Mouse (Mus musculus) left cerebral cortex, postnatal 4 days (tissue): Measurements from ENCODE around the gene Pvalb. TPM values are rescaled to one million over a fixed set of nuclear protein-coding genes. Genes with fewer than 3 reads are reported as not detected.
A peak's percentile ranks its signal among the peaks of the same experiment; 100 is the strongest.

Experiments
- DNase-seq: peaks from one replicate; pipeline ENCODE4 v3.0.0-alpha.2; 2022
- intact Hi-C: fragments of 180-260 bp; cut with DNase I; formaldehyde crosslinking; loops from one replicate; pipeline ENCODE4 v1.15.1; 2025
- total RNA-seq, 2 experiments: library from RNA; stranded (reverse); gene quantifications; 2 replicates each; pipeline ENCODE4 v1.2.3; 2021

Gene Pvalb
- under 1 TPM; 0.40 to 0.89 TPM for total RNA-seq

DNA sequence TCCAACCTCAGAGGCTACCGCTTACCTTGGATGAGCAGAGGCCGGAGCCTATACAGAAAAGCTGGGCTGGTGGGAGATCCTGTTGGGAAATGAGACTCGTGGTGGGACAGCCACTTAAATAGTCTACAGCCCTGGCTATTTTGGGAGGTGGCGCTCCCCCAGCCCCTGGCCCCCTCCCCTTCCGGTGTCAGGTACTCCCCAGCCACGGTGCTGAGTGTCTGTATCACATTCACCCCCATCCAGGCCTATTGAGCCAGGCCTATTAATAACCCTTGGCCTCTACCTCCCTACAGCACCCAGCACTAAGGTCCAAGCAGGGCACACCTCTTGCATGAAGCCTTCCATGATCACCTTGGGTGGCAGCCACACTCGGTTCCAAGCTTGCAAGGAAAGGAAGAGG, at the start of gene Pvalb:
TSS of gene Pvalb (minus strand) at position 89 of the 400 bp plus-strand sequence.
- intact Hi-C loops = no loop called here
- no peak for DNase-seq

DNA sequence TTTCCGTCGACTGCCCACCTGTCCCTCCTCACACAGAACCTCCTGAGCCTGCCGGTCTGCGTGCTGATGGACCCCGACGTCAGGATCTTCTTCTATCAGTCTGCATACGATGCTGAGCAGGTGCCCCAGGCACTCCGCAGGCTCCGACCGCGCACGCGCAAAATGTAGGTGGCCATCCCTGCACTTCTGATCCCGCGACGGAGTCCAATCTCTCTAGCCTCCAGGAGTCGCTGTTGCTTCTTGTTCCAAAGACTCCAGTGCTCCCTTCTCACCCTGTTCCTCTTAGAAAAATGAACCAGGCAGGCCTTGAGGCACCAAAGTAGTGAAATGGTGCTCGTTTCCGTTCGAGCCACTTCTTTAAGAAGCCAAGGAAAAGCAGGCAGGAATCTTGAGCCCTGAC, 48.6 kb upstream of the Pvalb start:
- intact Hi-C loops = loop anchor here (5.0 kb wide), 2 partner anchors 68 to 168 kb away; no protein-coding TSS in a partner anchor

DNA sequence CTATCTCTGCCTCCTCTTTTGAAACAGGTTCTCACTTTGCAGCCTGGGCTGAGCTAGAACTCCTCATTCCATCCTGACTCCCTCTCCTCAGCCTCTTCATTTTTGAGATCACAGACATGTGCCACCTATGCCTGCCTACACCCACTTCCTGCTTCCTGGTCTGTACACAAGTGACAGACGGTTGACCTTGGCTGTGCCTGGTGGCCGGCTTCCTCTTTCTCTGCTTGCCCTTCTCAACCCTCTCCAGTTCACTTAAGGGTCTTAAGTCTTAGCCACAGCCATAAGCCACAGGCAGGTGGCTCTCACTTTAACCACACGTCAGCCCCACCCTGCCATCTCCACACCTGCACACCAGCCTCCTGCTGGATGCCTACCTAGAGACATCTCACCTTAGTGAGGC, 42.2 kb upstream of the Pvalb start:
- intact Hi-C loops = no loop called here
- DNase-seq = no peak

More for the DNA sequence above, 48.6 kb upstream of the Pvalb start:
- DNase-seq = peak; percentile 80

DNA sequence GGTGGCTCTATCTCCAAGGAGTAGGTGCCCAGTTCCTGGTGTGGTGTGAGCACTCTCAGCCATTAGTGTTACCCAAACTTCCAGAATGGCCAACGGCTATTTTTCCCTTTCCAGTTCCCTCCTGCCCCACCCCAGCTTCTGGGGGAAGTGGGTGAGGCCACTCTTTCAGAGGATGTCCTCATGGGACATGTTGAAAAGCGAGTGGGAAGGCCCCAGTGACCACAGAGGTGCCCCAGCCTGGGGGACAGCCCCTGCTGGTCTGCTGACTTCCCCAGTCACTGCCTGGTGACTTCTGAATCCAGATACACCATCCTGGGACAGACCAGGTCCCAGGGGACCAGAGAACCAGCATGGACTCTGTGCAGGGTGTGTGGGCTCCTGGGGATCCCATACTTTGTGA, 41.5 kb upstream of the Pvalb start:
- DNase-seq = no peak
- intact Hi-C loops = no loop called here

DNA sequence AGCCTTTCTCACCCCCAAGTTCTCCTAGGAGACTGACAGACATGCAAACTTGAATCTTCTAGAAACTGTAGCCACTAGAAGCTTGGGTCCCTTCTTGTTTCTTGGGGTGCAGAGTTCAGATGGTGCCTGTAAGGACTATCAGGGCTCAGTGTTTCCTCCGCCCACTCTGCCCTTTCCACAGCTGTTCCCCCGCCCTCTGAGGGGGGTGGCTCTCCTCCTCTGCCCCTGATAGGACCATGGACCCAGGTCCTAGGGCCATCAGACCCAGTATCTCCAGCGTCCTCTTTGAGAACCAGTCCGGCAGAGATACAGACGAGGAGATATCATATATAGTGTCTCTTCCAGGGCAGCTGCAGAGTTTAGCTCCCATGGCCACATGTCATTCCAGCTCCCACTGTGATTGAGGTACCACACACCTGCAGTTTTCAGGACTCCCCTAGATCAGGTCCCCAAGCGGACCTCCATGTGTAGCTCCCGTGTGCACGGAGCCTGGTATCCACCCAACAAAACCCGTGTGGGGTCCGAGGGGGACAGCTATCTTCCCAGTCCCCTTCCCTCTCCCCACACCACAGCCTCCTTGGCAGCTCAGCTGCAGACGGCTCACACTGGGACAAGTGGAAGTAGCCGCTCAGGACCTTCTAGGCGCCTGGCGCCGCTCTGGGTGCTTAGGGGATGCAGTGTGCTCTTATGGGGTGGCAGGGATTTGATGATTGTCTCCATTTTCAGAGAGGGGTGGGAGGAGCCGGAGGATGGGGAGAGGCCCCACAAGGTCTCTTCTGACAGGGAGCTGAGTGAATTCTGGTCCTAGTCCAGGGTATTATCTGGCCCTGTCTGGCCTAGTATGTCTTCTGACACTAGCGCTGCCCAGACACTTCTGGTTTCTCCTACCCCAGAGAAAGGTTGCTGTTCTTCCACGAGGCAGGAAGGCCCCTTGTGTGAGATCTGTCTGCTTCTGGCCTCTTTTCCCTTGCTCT, 40.2 kb upstream of the Pvalb start:
- intact Hi-C loops = no loop called here

DNA sequence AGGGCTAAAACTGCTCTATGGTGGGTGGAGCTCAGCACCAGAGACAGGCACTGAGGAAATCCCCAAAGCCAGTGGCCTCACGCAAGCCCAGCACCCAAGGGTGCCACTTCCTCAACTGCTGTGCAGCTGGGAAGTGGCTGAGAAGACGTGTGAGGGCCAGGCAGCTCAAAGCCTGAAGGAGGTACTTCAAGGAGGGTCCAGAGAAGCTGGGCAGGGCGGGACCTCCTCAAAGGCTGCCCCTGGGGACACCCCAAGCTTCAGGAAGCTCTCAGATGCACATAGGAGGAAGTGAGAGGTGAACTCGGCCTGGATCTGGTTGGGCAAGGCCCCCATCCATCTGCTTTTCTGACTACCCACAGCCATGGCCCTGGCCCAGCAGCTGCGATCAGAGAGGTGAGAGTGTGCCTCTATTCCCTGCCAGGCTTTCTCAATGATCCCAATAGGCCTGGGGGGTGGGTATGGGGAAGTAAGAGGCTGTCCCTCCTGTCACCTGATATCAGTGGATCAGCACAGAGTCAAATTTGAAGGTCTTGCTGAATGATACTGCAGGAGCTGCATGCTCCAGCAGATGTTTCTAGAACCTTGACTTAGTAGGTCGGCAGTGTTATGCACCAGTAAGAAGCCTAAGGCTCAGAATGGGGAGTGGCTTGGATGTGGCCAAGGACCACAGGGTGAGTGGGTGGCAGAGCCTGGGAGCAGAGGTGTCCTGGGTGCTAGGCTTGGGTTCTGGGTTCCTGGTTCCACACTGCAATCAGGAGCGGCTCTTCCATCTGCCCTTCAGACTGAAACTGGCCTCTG, 38.7 kb upstream of the Pvalb start, which contains the start of gene Ncf4:
TSS of gene Ncf4 (plus strand) at position 107 of the 798 bp plus-strand sequence.
- DNase-seq = no peak
- intact Hi-C loops = no loop called here

More for the DNA sequence above, 40.2 kb upstream of the Pvalb start:
- no peak for DNase-seq

DNA sequence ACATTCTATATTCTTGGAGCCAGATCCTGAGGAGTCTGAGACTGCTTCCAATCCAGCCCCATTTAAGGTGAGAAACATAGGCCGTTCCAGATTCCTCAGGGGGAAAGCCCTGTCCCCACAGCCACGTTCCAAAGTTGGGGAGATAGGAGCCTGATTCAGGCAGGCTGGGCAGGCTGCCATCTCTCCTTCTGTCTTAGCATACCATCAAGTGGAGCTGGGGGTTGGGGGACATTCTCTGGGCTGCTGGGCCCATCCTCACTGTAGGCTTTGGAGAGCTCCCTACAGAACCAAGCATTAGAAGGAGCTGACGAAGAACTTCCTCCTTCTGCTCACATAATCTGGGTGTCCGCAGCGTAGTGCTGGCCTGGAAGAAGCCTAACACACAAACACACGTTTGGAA, 37.6 kb upstream of the Pvalb start:
- no peak for DNase-seq
- intact Hi-C loops = no loop called here

DNA sequence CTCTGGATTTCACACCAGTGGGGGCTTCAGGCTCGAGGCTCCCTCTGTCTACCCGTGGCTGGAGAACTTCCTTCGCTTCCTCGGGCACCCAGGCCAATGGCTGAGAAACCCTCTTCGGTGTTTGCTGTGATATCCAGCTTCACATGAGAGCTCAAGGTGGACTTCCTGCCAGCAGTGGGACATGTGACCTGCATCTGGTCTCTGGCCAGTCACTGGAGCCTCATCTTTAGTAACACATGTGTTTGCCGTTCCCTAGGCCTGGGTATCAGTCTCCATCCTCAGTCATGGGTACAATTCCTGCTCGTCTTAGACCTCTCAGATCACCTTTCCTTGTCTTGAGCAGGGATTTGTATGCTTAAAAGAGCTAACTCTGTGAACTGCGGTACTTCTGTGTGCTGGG, 36.9 kb upstream of the Pvalb start:
- intact Hi-C loops = no loop called here
- no peak for DNase-seq

DNA sequence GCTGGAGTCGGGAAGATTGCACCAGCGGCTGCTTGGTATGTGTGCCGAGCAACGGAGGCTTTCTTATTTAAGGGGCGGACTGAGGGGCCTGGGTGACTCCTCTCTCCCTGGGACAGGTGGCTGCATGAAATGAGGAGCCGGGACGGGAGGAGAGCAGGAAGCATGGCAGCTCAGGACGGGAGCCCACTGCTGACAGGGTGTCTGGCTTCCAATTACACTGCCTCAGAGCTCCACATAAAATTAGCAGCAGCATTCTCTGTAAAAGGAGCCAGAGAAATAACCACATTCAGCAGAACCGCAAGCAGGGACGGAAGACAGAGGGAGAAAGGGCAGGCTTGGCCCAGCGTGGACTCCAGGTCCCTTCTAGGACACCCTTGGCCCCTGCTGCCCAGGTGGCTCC, 35.1 kb upstream of the Pvalb start:
- intact Hi-C loops = no loop called here
- DNase-seq = no peak

DNA sequence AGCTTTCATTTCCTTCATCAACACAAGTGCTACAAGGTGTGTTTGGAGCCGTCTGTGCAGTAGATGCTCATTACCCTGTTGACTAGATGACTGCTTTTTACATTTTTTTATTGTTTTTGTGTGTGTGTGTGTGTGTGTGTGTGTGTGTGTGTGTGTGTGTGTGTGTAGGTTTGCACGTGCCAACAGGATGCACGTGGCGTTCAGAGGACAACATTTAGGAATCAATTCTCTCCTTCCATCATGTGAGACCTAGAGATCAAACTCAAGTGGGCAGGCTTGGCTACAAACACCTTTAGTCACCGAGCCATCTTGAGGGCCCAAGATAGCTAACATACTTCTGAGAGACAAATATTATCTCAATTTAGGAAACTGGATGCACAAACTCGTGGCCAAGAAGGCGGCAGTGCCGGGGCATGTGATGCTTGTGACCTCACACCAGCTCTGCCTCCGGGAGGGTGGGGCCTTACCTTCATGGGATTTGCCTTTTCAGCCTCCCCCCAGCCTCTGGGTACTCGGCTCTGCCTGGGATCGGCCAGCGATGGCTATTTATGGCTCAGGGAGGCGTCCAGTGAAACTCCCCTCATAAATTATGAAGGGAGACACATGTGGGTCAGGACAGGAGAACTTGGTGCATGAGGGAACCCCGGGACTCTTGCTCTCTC, 33.9 kb upstream of the Pvalb start:
- intact Hi-C loops = loop anchor here (10.0 kb wide), 1 partner anchor 55 kb away; no protein-coding TSS in a partner anchor
- DNase-seq = no peak

DNA sequence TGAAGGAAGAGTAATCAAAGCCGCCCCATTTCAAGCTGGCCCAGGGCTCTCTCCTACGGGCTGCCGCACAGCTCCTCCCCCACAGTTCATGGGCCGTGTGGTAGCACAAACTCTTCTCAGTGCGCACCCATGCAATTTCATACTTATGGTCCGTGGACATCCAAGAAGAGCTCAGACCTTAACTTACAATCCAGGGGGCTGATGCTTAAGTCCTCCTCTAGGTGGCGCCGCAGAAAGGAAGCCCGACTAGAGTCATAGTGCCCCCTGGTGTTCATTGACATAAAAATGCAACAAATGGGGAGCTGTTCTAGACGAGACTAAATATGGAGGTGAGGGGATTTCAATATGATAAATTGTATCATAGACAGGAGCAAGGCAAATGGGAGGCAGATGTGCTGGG, 33.3 kb upstream of the Pvalb start:
- DNase-seq = peak; percentile 74
- intact Hi-C loops = loop anchor here (10.0 kb wide), 1 partner anchor 55 kb away; no protein-coding TSS in a partner anchor

DNA sequence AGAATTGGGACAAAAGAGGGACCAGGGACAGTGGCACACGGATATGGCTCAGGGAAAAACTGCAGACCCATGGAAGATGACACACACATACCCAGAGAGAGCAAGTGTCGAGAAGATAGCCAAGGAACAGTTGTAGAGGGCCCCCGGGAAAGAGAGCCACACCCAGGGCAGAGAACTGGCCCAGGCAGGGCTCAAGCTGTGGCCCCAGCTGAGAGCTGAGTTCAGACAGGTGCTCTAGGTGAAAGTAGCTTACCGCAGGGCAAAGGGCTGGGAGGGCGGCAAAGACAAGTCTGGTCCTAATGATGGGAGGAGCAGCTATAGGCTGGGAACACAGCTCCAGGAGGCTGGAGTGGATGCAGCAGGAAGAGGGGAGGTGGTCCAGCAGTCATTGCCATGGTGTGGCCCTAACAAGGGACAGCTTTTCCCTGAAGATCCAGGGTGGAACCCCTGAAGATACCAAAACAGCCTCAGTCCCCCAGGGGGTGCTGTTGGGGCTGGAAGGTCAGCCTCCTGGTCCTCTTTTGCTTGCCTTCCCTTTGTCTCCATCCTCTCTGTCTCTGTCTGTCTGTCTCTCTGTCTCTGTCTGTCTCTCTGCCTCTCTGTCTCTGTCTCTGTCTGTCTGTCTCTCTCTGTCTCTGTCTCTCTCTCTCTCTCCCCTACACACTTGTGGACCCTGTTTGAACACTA, 28.8 kb upstream of the Pvalb start:
- intact Hi-C loops = loop anchor here (10.0 kb wide), 1 partner anchor 50 kb away; no protein-coding TSS in a partner anchor
- DNase-seq = no peak

DNA sequence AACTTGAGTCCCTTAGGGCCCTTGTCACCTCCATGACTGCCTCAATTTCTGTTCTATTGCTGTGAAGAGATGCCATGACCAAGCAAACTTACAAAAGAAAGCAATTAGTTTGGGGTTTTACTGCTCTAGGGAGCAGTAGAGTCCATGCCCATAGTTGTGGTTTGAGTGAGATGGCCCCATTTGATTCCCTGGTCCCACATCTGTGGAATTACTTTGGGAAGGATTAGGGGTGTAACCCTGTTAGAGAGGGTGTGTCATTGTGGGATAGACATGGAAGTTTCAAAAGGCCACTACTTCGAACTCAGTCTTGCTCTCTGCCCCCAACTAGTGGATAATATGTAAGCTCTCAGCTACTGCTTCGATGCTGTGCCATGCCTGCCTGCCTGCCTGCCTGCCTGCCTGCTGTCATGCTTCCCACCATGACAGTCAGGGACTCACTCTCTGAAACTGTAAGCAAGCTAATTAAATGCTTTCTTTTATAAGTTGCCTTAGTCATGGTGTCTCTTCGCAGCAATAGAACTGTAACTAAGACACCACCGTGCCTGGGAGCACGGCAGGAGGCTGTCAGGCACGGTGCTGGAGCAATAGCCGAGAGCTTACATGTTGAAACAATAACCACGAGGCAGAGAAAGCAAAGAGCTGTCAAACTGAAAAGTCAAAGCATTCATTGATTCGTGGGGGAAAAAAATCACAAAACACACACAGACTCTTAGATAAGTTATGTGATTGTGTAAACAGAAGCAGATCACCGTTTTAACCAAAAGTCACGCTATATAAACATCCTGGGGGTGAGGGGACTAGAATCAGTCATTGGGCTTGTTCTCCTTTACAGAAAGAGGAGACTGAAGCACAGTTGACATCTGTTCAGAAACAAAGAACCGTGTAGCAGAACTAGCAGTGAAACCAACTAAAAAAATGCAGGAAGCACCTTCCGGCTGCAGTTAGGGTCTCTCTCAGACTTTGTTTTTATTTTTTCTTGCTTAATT, 25.4 kb upstream of the Pvalb start:
- peak; percentile 42 for DNase-seq
- intact Hi-C loops = loop anchor here (10.0 kb wide), 1 partner anchor 47 kb away; no protein-coding TSS in a partner anchor

DNA sequence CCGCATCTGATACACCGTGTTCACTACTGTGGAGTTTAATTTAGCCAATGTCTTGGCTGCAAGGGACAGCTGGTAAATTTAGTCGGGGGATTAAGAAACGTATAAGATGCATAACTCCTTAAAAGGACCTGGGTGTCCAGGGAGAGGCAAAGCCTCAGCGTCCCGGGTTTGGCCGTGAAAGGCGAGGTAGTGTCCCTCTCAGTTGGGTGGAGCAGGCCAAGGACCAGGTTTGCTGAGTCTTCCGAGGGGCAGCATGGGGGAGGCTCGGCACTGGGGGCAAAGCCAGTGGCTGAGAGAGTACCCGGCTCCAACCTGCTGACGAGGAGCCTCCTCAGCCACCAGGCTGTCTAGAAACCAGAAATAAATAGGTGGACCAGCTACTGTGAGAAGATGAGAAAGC, 21.6 kb upstream of the Pvalb start:
- intact Hi-C loops = no loop called here
- no peak for DNase-seq

DNA sequence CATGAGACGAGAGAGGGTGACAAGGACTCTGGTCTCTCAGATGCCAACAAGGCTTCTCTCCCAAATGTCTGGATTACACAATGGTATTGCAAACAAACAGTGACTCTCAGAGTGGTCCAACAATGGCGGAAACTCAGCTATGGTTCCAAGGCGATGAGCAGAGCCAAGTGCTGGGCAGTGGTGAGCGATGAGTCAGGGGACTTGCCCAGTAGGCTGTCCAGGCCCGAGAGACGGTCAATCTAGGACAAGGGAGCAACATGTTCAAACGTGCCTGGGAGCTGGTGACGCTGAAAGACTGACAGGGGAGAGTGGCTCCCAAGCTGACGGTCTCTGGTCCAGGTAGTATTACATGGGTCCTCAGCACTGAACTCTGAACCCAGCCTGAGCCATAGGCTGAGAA, 9.1 kb upstream of the Pvalb start:
- DNase-seq = no peak
- intact Hi-C loops = no loop called here

DNA sequence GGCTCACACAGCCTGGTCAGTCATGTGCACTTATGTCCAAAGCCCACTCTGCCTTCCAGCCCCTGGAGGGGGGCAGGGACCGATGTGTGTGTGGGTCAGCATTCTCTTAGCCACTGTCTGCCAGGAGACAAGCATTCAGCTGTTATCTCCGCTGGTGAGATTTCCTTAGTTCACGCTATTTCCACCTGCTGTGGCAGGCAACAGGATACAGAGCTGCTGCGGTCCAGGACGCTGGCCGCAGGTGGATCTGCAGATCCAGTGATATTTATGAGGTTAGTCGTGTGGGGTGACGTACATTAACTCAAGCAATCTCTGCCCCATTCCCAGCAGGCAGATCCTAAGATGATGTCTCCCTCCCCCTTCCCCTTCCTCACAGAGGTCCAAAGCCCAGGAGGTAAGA, 5.2 kb upstream of the Pvalb start:
- no peak for DNase-seq
- intact Hi-C loops = no loop called here

DNA sequence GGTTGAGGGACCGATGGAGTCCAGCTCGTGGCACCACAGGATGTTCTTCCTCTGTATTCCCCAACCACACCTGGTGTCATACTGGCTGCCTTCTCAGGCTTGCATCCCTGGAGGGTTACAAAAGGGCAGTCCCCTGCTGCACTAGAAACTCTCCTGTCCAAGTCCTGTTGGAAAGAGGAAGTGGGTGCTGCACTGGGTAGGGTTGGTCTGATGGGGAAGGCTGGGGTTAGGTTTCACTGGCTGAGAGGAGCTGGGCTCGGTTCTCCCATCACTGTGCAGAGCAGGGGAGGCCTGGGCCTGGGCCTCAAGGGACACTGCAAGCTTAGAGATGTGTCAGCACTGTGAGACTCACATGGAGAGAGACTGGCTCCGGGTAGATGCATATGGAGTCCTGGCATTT, 4.0 kb upstream of the Pvalb start:
- intact Hi-C loops = no loop called here
- no peak for DNase-seq

DNA sequence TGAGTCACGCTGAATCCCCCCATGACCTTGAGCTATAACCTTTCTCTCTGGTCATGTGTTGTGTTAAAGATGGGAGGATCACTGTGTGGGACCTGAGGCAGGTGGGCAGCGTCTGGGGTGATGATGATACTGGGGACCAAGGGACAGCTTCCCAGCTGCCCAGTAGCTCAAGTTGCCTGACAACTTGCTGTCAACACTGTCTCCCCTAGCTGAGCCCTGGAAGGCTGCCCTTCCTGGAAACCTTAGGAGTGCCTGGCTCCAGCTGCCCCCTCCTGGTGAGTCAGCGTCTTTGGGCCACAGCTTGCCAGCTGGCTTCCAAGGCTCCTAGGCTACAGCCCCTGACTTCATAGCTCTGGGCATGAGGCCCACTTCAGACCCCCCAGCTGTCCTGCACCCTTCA, 1.0 kb downstream of the Pvalb start:
- intact Hi-C loops = no loop called here
- DNase-seq = peak; percentile 84
